Mouse (Mus musculus) cortical plate, adult 2 months (tissue): Measurements from ENCODE around the gene Prr5l. TPM values are rescaled to one million over a fixed set of nuclear protein-coding genes. Genes with fewer than 3 reads are reported as not detected.

Experiments used
- H3K27ac ChIP-seq: fragments of 200-500 bp; 2 replicates; pipeline ENCODE4 v1.5.1; 2012; ENCODE audit warnings: low read length, control low read depth, inconsistent platforms; ENCODE audit not compliant: insufficient read depth
- H3K4me1 ChIP-seq: fragments of 200-500 bp; 2 replicates; pipeline ENCODE4 v1.6.1; 2011; ENCODE audit warnings: low read length; ENCODE audit not compliant: control insufficient read depth, insufficient read depth
- H3K4me3 ChIP-seq: fragments of 200-500 bp; 2 replicates; pipeline ENCODE4 v1.5.1; 2011; ENCODE audit warnings: mild to moderate bottlenecking, low read length, control low read depth; ENCODE audit not compliant: insufficient read depth
- CTCF ChIP-seq: fragments of 200-500 bp; IDR thresholded peaks from 2 replicates; pipeline ENCODE4 v1.5.1; 2011; ENCODE audit warnings: mild to moderate bottlenecking, control low read depth, low read length; ENCODE audit not compliant: insufficient read depth; ENCODE audit errors: extremely low read depth
- POLR2A ChIP-seq: fragments of 200-500 bp; IDR thresholded peaks from 2 replicates; pipeline ENCODE4 v1.6.1; 2011; ENCODE audit warnings: mild to moderate bottlenecking, low read length, control low read depth; ENCODE audit not compliant: insufficient read depth; ENCODE audit errors: extremely low read depth
- polyA plus RNA-seq: library from polyadenylated mRNA; depleted of rRNA; stranded (reverse); fragments of >200 nt; gene quantifications from 2 replicates; pipeline ENCODE4 v1.2.3, GENCODE M21; 2012

Prr5l gene
- polyA plus RNA-seq, 1 experiment: 19.8 TPM

DNA sequence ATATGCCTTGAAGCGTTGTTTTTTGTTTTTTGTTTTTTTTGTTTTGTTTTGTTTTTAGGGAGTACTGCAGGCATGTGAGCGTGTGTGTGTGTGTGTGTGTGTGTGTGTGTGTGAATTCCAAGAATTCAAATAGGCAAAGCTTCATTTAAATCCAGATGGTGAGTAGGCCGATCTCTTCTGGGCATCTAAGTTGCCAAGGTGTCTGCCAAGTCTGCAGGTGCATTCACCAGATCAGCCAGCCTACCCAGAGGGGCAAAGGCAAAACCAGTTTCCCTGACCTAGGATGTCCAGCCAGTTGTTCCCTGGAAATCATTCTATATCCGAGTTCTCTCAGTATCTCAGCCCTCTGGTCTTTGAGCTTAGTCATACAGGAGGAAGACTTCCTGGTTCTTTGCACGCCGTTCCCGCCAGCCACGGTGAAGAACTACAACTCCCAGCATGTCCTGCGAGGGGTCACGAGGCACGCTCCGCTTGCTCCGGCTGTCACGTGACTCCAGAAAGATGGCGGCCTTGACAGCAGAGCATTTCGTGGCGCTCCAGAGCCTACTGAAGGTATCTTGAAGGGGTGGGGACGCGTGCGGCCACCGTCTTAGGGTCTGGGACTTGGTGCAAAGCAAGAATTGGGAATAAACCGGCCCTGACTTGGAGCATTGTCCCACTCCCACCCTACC lies 3.1 kb upstream of the Prr5l start, which contains the start of gene Commd9:
Gene Commd9, plus strand, starts transcription at position 480 of the 671 bp plus-strand sequence.
- no peak for TF ChIP-seq CTCF
- peak; percentile 94 for TF ChIP-seq POLR2A
- Histone ChIP-seq H3K4me1 (peaks cover 1% of the 10 kb centered on the region; the same call in 1 of the 2 replicates), H3K27ac (0 out of 2 replicates have a peak within 1 kb of the TSS, but pooled peaks have one; percentile 30), H3K4me3 (peak within 1 kb of the TSS; percentile 47)

DNA sequence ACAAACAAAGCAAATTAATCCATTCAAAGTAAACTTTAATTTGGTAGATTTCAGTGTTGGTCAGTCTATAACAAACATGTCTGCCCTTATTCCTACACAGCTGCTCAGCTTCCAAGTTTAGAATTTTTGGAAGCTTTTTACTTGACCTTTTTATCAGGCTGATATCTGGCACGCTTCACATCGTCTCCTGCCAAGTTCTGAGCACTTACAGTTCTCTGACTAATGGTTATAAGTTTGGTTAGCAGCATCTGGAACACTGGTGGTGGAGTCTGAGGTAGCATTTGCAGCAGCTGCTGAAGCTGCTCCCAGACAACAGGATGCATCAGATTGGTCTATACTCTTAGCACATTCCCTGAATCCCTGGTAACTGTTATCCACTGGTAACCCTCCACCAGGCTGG lies 1.5 kb upstream of the Prr5l start:
- H3K27ac ChIP-seq: no peak overlapping the region
- peaks cover 1% of the 10 kb centered on the region; the same call in 1 of the 2 replicates for H3K4me1 ChIP-seq
- TF ChIP-seq CTCF: no peak
- TF ChIP-seq POLR2A: no peak
- no peak overlapping the region for H3K4me3 ChIP-seq

DNA sequence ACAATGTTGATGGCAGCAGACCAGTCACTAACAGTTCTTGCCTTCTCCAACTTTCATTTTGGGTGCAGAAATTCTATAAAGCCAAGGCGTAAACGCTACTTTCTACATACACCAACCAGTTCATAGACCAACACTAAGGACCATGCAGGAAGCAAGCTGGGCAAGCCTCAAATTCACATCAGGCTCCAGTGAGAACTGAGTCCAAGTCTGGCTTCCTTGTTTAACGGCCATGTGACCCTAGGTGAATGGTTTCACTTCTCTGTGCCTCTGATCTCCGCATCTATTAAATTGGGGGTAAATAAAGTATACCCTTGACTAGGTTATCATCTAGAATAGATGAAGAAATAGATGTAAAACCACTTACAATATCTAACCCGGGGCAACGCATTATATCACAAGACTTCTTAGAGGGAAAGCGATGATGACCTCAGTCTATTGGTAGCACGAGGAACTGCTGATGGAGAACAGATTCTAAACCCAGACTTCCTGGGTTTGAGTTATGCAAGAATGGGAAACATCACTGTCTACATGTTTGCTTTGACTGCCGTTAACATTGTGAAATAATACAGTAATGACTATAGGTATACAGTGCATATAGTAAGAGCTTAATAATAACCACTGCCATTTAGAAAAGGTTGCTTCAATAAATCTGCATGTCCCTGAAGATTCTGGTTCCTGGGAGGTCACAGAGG lies 1.2 kb downstream of the Prr5l start:
- Histone ChIP-seq H3K4me3 (no peak overlapping the region), H3K4me1 (no peaks in the 10 kb centered on the region), H3K27ac (peak overlapping the region; percentile 84)
- no peak for TF ChIP-seq CTCF
- no peak for TF ChIP-seq POLR2A

DNA sequence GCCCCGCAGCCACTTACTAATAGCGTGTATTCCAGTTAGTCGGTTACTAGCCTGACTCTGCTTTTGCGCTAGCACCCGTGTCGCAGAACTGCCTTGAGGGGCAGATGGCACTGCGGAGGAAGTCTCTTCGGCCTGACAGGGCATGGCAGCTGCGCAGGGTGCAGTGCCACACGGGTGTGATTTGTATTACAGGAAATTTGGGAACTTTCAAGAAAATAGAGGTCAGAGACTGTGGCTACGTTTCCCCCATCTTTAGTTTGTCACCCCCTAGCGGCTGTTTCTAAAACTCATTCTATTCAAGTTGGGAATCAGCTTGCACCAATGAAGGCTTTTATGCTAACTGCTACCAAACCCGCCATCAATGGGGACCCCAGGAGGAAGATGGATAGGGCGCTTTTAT lies 11.6 kb downstream of the Prr5l start:
- no peak overlapping the region for H3K4me3 ChIP-seq
- H3K4me1 ChIP-seq: no peaks in the 10 kb centered on the region
- no peak for TF ChIP-seq POLR2A
- peak; percentile 36; the same call in 1 of the 2 replicates for TF ChIP-seq CTCF
- no peak overlapping the region for H3K27ac ChIP-seq

DNA sequence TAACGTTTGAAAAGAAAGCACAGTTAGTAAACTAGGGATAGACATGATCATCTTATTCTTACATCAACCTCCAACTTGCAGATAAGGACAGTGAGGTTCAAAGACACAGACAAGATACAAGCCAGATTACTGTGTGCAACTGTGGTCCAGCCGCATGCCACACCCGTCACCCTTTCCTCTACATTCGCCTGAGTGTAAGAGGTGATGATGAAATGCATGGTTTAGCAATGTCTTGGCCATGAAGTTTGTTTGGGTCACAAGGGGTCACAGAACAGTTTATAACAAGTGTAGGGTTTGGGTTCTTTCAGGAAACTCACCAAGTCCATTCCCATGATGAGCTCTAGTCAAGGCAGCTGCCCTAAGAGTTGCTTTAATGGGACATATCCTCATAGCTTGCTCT lies 14.1 kb downstream of the Prr5l start:
- TF ChIP-seq CTCF (no peak), POLR2A (no peak)
- H3K4me1 ChIP-seq: no peaks in the 10 kb centered on the region
- H3K27ac ChIP-seq: no peak overlapping the region
- H3K4me3 ChIP-seq: no peak overlapping the region

DNA sequence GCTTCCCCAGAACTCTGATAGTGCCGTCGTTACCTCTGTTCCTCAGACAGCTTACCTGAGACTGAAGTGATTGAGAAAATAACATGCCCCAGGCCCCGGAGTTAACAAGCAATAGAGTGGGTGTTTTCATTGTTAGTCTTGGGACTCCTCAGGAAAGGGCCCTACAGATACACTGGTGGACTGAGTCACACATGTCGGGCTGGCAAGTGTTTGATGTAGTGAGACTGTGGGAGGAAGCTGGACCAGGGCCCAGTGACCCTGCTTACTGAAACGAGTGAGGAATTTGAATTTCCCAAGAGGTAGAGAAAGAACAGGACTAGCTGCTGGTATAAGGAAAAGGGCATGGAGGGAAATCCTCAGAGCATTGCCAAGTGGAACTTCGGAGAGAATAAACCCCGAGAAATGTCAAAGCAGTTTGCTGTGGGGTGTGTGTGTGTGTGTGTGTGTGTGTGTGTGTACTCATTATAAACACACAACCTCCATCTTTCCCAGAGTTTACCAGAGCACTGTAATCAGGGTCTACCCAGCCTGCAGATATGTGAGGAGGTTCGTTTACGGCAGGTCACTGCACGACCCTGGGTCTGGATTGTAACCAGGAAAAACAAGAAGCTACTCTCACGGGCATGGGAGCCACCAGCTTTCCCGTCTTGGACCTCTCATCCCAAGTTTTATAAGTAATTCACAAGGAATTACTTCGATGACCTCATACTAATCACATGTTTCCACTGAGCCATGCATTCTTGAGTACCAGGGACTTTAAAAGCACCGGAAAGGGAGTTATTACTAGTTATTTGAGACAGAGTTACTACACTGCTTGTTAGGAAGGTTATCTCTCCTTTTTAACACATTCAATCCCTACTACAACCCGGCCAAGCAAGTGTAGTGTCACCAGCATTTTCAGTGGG lies 20.4 kb downstream of the Prr5l start:
- Histone ChIP-seq H3K4me1 (no peaks in the 10 kb centered on the region; the same call in 1 of the 2 replicates), H3K4me3 (no peak overlapping the region), H3K27ac (no peak overlapping the region)
- TF ChIP-seq CTCF (no peak), POLR2A (no peak)

DNA sequence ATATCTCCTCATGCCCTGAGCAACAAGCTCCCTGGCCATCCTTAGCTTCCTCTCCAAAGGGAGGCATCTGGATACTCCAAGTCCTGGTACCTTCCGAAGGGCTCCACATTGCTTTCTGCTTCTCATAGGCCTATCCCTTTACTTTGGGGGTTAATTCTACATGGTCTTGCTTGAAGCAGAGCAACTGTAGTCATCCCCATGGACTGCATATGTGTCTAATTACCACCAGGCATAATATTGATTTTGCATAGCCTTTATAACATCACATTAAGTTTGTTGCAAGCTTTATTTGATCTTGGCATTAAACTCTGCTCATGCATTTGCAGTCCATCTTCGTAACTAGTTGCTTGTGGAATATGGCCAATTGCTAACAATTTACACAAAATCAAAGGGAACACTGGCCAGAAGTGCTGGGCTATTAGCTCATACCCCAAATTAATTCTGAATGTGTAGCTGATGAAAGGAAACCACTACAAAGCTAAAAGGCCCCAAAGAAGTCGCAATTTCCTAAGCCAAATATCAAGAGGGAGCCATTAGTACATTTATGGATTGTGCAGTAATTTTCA lies 21.8 kb downstream of the Prr5l start:
- Histone ChIP-seq H3K27ac (no peak overlapping the region), H3K4me3 (no peak overlapping the region), H3K4me1 (no peaks in the 10 kb centered on the region; the same call in 1 of the 2 replicates)
- no peak for TF ChIP-seq CTCF
- no peak for TF ChIP-seq POLR2A

DNA sequence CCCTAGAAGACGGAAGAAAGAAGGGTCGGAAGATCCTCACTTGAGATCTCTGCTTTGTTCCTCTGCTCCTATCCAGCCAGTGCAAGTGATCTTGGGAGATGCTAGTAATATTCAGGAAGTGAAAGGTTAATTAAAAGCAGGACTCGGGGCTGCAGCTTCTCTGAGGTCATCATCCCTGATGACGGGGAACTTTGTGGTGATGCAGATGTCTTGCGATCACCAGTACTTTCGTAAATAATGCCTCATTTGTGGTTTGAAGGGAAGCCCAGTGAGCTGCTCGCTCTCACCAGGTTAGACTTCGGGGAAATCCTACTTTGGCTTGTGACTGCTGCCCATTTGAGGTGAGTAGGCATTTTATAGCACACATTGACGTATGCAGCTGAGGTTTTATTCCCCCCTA lies 26.7 kb downstream of the Prr5l start:
- Histone ChIP-seq H3K4me3 (no peak overlapping the region), H3K4me1 (no peaks in the 10 kb centered on the region; the same call in 1 of the 2 replicates), H3K27ac (no peak overlapping the region)
- TF ChIP-seq CTCF (no peak), POLR2A (no peak)

DNA sequence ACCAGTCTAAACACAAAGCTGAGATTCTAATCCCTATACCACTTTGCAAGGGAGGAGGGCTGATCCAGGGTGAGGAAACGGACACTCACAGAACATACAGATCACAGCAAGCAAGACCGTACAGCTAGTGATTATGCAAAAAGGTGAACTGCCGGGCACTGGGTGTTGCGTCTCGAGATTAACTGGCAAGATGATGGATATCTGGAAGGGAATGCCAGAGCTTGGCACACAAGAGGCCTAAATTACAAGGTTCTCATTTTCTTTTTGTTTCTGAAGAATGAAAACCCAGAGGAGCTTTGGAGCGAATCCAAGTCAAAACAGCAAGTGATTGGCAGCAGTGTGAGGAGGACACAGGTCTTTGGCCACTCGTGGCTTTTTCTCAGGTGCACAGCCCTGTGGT lies 28.0 kb downstream of the Prr5l start:
- TF ChIP-seq POLR2A: no peak
- Histone ChIP-seq H3K27ac (no peak overlapping the region), H3K4me1 (no peaks in the 10 kb centered on the region), H3K4me3 (no peak overlapping the region)
